Mouse (Mus musculus): ENCODE data around the gene Celsr1. TPM values are rescaled to one million over a fixed set of nuclear protein-coding genes. Genes with fewer than 3 reads are reported as not detected.
A peak's percentile ranks its signal among the peaks of the same experiment; 100 is the strongest.

The Celsr1 gene
- polyA plus RNA-seq, 1 experiment from 2014 or later = 3.9 TPM

DNA sequence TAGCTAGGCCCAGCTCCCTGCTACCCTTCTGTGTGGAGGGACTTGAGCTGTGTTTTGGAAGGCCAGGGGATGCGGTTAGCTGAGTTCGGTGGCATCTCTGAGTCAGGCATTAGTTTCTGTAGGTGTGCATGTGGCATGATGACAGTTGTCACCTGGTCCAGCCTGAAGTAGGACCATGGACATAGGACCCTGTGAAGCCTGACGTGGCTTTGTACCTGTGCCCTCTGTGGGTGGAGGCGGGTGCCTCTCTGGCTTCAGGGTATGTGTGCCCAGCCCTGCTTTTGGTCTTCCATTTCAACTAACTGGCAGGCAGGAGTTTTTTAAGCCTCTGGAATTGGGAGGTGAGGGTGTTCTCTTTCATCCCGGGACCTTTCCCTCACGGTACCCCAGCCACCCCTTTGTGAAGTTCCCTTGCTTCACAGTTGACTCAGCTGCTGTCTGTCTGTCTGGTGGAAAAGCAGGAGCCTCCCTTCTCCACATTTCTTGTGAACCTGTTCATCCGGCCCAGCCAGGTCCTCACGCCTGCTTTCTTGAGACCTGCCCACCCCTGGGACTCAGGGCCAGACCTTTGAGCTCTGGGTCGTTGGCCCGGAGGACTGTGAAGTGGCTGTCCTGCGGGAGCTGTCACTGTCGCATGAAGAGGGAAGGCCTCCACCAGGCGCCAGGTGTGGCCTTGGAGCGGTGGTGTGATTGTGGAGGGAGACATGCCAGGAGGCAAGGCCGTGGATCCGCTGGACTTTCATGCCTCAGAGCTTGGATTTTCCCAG lies 40.8 kb upstream of the Celsr1 start:
- H3K4me1 ChIP-seq = peaks cover 71% of the 10 kb centered on the region
- H3K27me3 ChIP-seq = no peaks in the 10 kb centered on the region
- 72% methylated on average over 16 of the region's 16 CpGs for WGBS
- no peaks in the 10 kb centered on the region for H3K36me3 ChIP-seq
- no peak overlapping the region for H3K4me2 ChIP-seq
- no peak overlapping the region for H3K9ac ChIP-seq
- no peak overlapping the region for H3K4me3 ChIP-seq (replicated peaks)
- H3K9me3 ChIP-seq (replicated peaks) = no peaks in the 10 kb centered on the region
- no peak for ATAC-seq (replicated peaks; ENCODE audit: low FRiP score)
- no peak overlapping the region for H3K27ac ChIP-seq

DNA sequence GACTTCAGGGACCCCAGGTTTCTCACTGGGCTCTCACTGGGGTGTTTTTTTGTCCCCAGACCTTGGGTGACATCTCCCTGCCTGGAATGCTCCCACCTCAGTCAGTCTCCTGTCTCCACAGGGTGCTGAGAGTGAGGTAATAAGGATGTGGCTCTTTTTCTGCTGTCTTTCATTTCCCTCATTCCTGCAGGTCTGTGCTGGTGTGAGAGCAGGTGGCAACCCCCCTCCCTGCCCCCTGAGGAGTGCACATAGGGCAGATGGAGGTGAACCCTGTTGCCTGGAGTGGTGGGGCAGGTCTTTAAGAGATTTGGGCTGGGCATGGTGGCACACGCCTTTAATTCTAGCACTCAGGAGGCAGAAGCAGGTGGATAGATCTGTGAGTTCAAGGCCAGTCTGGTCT lies 37.6 kb upstream of the Celsr1 start:
- peaks cover 74% of the 10 kb centered on the region for H3K4me1 ChIP-seq
- no peak for ATAC-seq (replicated peaks; ENCODE audit: low FRiP score)
- no peaks in the 10 kb centered on the region for H3K9me3 ChIP-seq (replicated peaks)
- no peak overlapping the region for H3K4me2 ChIP-seq
- H3K9ac ChIP-seq = no peak overlapping the region
- H3K36me3 ChIP-seq = no peaks in the 10 kb centered on the region
- 87% methylated on average over 1 of the region's 1 CpGs for WGBS
- H3K27ac ChIP-seq = no peak overlapping the region
- H3K27me3 ChIP-seq = no peaks in the 10 kb centered on the region
- H3K4me3 ChIP-seq (replicated peaks) = no peak overlapping the region

DNA sequence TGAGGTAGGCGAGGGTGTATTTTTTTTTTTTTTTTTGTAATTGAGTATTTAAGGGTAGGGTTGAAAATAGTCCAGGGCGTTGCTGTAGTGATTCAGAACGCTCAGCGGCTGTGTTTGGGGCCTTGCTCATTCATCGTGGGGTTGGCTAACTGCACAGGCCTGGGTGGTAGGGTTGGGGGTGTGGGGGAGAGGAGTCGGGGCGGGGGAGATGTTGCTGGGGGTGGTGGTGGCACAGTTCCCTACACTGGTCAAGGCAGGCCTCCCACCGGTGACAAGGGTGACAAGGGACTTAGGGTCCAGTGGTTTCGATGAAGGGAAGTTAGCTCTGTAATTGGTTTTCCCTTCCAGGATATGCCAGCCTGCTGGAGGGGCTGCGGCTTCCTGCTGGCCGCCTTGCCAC lies 36.8 kb upstream of the Celsr1 start:
- Histone ChIP-seq H3K27ac (no peak overlapping the region), H3K36me3 (no peaks in the 10 kb centered on the region), H3K9ac (no peak overlapping the region), H3K4me2 (no peak overlapping the region), H3K4me3 (replicated peaks) (no peak overlapping the region), H3K9me3 (replicated peaks) (no peaks in the 10 kb centered on the region), H3K27me3 (no peaks in the 10 kb centered on the region), H3K4me1 (peaks cover 70% of the 10 kb centered on the region)
- 59% methylated on average over 11 of the region's 11 CpGs for WGBS
- ATAC-seq (replicated peaks; ENCODE audit: low FRiP score) = no peak

DNA sequence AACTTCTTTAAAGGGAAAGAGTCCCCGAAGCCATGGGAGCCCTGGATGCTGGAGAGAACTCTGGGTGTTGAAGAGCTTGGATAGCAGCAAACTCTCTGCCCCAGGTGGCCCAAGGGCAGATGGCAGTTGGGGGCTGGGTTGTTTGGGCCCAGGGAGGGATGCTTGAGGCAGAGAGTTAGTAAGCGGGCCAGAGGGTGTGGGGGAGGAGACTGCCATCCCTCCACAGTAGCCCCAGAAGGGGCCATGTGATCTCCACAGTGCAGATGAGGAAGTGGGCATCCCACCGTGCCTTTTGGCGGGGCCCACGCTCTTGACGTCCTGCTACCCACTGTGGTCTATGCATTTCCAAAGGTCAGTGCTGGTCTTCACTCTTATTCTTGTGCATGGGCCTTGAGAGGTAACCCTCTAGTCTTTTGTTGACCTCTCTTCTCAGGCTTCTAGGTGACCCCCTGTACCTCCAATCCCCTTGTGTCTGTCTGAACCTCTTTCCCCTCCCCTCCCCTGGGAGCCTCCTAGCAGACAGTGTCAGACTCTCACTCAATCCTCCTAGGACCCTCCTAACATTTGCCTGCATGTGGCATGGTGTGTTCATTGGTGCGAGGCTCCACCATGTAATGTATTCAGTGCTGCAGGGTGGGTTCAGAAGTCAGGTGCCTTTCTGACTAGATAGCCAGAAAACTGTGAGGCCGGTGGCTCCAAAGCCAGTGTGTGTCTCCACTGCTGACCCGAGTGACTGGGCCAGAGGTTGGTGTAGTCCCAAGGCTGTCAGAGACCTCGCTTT lies 35.6 kb upstream of the Celsr1 start:
- no peak overlapping the region for H3K4me3 ChIP-seq (replicated peaks)
- no peaks in the 10 kb centered on the region for H3K9me3 ChIP-seq (replicated peaks)
- H3K4me2 ChIP-seq = no peak overlapping the region
- peaks cover 74% of the 10 kb centered on the region for H3K4me1 ChIP-seq
- no peak overlapping the region for H3K9ac ChIP-seq
- no peaks in the 10 kb centered on the region for H3K27me3 ChIP-seq
- 73% methylated on average over 10 of the region's 10 CpGs for WGBS
- no peak for ATAC-seq (replicated peaks; ENCODE audit: low FRiP score)
- H3K36me3 ChIP-seq = no peaks in the 10 kb centered on the region
- no peak overlapping the region for H3K27ac ChIP-seq

DNA sequence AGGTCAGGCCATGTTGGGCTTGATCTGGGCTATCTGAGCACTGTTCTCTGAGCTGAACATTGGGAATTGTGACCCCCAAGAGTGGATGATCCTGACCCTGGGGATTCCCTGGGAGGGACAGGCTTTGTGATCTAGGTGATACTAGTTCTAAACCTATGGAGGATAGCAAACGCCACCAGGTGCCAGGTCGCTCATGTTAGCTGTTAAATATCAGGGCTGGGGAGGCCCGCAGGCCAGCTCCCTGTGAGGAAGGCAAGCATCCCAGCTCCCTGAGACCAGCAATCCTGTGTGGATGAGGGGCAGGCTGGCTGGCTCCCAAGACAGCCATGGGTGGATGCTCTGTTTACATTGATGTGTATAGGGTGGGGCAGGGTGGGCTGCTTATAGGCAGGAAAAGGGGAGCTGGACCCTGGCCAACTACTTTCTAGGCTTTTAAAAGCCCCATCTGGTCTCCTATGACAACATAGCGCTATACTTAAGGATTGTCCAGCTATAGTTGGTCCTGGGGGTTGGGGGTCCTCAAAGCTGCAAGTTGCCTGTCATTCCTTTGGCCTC lies 34.4 kb upstream of the Celsr1 start:
- H3K9me3 ChIP-seq (replicated peaks) = no peaks in the 10 kb centered on the region
- H3K27ac ChIP-seq = peak overlapping the region; percentile 15
- no peaks in the 10 kb centered on the region for H3K36me3 ChIP-seq
- no peak overlapping the region for H3K9ac ChIP-seq
- H3K4me1 ChIP-seq = peaks cover 82% of the 10 kb centered on the region
- no peak overlapping the region for H3K4me3 ChIP-seq (replicated peaks)
- WGBS = 85% methylated on average over 4 of the region's 4 CpGs
- no peak for ATAC-seq (replicated peaks; ENCODE audit: low FRiP score)
- no peaks in the 10 kb centered on the region for H3K27me3 ChIP-seq
- H3K4me2 ChIP-seq = 0 out of 2 replicates have a peak overlapping the region, but pooled peaks have one; percentile 9

DNA sequence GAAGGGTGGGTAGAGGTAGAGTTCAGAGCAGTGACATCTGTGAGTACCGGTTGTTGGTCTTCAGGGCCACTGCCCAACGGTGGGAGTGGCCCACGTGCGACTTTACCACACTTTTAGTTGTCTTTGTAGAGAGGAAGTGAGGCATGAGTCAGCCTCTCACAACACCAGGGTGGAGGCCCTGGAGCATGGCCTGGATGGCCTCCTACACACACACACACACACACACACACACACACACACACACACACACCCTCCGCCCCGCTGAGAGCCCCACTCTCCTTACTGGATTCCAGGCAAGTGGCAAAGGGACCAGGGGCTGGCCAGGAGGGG lies 34.0 kb upstream of the Celsr1 start:
- Histone ChIP-seq H3K4me2 (peak overlapping the region; percentile 9; the same call in 1 of the 2 replicates), H3K27ac (peak overlapping the region; percentile 15), H3K4me3 (replicated peaks) (no peak overlapping the region), H3K36me3 (no peaks in the 10 kb centered on the region), H3K9me3 (replicated peaks) (no peaks in the 10 kb centered on the region), H3K4me1 (peaks cover 87% of the 10 kb centered on the region), H3K27me3 (no peaks in the 10 kb centered on the region), H3K9ac (no peak overlapping the region)
- 6% methylated on average over 6 of the region's 6 CpGs for WGBS
- peak; percentile 65 for ATAC-seq (replicated peaks; ENCODE audit: low FRiP score)

DNA sequence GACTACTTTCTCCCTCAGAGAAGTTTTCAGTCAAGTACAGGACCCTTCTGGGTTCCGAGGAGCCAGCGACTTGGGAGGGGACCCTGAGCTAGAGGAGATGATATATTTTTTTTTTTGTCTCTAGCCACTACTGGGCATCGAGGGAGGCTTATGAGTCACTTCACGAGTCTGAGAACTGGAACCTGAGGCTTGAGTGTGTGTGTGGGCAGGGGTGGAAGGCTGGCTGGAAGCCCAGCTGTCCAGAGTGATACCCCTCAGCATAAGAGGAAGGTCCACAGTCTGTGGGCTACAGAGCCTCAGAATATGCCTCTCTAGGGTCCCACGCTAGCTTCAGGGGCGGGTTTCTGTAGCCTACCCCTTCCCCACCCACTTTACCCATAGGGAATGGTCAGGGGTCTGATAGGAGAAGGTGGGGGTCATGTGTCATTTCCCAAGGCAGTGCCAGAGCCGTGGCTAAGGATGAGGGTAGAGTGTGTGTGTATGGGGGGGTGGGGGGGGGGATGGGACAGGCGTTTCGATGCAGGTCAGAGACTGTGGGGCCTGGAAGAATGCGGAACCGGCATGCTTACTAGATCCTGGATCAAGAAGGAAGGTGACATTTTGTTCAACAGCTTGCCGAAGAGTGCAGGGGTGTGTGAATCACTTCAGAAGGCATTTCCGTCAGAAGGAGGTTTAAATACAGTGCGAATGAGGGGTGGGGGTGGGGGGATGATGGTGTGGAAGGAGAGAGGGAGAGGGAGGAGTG lies 33.4 kb upstream of the Celsr1 start:
- H3K9me3 ChIP-seq (replicated peaks) = no peaks in the 10 kb centered on the region
- ATAC-seq (replicated peaks; ENCODE audit: low FRiP score) = peak; percentile 8; the same call in 1 of the 2 replicates
- peak overlapping the region; percentile 15; the same call in 1 of the 2 replicates for H3K27ac ChIP-seq
- no peaks in the 10 kb centered on the region for H3K27me3 ChIP-seq
- 29% methylated on average over 14 of the region's 14 CpGs for WGBS
- no peak overlapping the region for H3K9ac ChIP-seq
- H3K36me3 ChIP-seq = no peaks in the 10 kb centered on the region
- H3K4me2 ChIP-seq = peak overlapping the region; percentile 9; the same call in 1 of the 2 replicates
- H3K4me1 ChIP-seq = peaks cover 91% of the 10 kb centered on the region
- H3K4me3 ChIP-seq (replicated peaks) = no peak overlapping the region

DNA sequence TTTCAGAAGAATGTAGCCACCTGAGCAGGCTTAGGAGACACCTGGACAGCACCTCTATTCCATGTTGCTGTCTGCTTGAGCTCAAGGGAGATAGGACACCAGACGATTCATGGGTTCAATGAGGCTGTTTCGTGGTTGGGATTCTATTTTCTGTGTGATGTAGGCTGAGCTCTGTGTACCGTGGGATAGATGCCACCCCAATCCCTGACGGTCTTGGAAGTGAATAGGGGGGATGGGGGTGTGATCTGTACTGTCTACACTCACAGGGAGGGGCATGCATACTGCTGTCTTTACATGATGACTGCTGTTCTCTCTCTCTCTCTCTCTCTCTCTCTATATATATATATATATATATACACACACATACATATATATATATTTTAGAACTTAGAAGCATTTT lies 31.8 kb upstream of the Celsr1 start:
- no peaks in the 10 kb centered on the region for H3K9me3 ChIP-seq (replicated peaks)
- H3K36me3 ChIP-seq = no peaks in the 10 kb centered on the region
- no peak overlapping the region for H3K9ac ChIP-seq
- H3K4me2 ChIP-seq = no peak overlapping the region
- WGBS = 88% methylated on average over 4 of the region's 4 CpGs
- no peak overlapping the region for H3K4me3 ChIP-seq (replicated peaks)
- peaks cover 94% of the 10 kb centered on the region for H3K4me1 ChIP-seq
- H3K27ac ChIP-seq = no peak overlapping the region
- no peak for ATAC-seq (replicated peaks; ENCODE audit: low FRiP score)
- H3K27me3 ChIP-seq = no peaks in the 10 kb centered on the region

DNA sequence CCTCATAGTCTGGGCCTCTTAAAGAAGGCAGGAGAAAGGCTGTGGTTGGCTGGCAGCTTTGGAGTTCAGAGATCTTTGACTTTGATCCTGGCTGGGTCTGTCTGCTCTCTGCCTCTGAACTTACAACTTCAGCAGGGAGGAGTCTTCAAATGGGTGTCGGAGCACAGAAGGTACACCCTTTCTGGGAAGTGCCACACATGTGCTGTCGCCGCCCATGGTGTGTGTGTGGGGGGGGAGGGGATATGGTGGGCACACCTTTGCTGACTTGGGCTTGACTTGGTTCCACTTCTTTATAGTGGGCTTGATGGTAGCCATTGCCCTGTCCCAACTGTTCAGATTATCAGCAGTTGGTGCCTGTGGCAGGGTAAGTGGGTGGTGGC lies 31.3 kb upstream of the Celsr1 start:
- 58% methylated on average over 3 of the region's 3 CpGs for WGBS
- H3K36me3 ChIP-seq = no peaks in the 10 kb centered on the region
- no peak for ATAC-seq (replicated peaks; ENCODE audit: low FRiP score)
- H3K9ac ChIP-seq = no peak overlapping the region
- H3K4me2 ChIP-seq = no peak overlapping the region
- H3K9me3 ChIP-seq (replicated peaks) = no peaks in the 10 kb centered on the region
- no peak overlapping the region for H3K4me3 ChIP-seq (replicated peaks)
- H3K27me3 ChIP-seq = no peaks in the 10 kb centered on the region
- H3K27ac ChIP-seq = peak overlapping the region; percentile 68
- peaks cover 94% of the 10 kb centered on the region for H3K4me1 ChIP-seq

DNA sequence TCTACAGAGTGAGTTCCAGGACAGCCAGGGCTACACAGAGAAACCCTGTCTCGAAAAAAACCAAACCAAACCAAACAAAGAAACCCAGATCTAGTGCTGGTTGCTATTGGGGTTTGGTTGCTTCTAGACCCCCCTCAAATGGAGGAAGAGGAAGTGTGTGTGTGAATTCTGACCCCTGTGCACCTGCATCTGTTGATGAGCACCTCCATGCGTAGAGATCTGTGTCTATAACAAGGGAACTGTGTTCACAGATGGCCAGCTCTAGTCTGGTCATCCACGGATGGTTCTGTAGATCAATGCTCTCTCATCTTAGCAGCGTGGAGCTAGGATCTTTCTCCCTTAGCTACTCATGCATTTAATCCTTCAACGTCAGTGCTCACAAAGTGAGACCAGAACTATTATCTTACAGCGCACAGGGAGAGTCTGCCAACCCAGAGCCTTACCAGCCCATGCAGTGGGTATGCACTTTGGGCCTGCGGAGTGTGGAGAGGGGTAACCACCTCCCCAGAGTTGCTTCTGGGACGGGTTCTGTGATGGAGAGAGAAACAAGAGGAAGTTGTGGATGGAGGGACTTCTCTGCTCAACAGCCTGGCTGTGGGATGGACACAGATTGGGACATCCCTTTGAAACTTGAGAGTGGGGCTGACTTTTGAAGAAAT lies 30.7 kb upstream of the Celsr1 start:
- Histone ChIP-seq H3K4me2 (no peak overlapping the region), H3K4me1 (peaks cover 94% of the 10 kb centered on the region), H3K27ac (peak overlapping the region; percentile 68), H3K36me3 (no peaks in the 10 kb centered on the region), H3K9ac (no peak overlapping the region), H3K27me3 (no peaks in the 10 kb centered on the region), H3K9me3 (replicated peaks) (no peaks in the 10 kb centered on the region), H3K4me3 (replicated peaks) (no peak overlapping the region)
- ATAC-seq (replicated peaks; ENCODE audit: low FRiP score) = no peak
- 59% methylated on average over 8 of the region's 8 CpGs for WGBS

DNA sequence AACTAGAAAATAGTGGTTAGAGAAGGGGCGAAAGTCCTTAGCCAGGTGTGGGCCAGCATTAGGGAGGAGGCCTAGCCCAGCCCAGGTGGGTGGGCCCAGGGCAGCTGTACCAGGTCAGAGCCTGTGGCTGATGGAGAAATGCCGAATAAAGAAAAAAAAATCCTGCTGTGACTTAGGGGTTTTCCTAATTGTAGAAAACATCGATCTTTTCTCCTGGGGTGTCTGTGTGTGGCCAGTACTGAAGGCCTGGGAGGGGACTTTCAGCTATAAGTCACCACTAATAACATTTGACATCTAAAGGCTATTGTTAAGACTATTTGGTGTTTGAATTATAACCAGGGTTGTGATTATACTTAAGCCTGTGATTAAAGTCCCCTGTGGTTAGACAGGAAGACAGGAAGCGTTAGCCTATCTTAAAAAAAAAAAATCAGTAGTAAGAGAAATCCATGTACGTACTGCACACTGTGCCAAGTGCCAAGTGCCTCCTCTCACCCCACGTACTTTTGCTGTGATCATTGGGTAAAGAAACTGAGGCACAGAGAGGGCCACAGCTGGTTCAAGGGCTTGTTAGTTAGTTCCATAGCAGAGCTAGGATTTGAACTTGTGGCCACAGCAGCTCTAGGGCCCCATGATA lies 28.4 kb upstream of the Celsr1 start:
- Histone ChIP-seq H3K4me2 (0 out of 2 replicates have a peak overlapping the region, but pooled peaks have one; percentile 17), H3K36me3 (no peaks in the 10 kb centered on the region), H3K27ac (0 out of 2 replicates have a peak overlapping the region, but pooled peaks have one; percentile 41), H3K4me1 (peaks cover 89% of the 10 kb centered on the region), H3K4me3 (replicated peaks) (no peak overlapping the region), H3K9me3 (replicated peaks) (no peaks in the 10 kb centered on the region), H3K9ac (no peak overlapping the region), H3K27me3 (no peaks in the 10 kb centered on the region)
- 51% methylated on average over 6 of the region's 6 CpGs for WGBS
- no peak for ATAC-seq (replicated peaks; ENCODE audit: low FRiP score)

All from kidney, embryonic 15.5 days (tissue).